Mouse (Mus musculus): ENCODE measurements at regions not wholly inside any gene's neighbourhood (a gene's known extent, or its start where the extent isn't known, plus 50 kb on each side); places are given as distances from the start of the nearest gene placed in this dataset.

DNA sequence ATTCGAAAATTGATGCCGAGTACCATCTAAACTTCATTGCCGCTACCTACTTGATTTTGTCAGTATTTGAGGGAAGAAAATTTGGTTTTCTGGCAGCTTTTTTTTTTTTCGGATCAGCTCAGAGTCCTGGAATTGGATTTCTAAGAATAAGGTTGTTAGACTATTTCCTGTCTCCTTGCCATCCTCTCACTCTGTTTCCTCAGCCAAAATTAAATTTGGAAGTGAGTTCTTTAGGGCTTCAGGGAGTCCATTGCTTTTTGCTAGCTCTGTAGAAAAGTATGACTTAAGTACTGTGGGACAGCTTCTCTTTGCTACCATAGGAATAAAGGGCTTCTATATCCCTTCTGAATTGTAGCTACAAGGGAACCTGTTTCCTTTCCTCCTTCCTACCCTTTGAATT lies 96.1 kb upstream of the Ccdc122 start:
- TF ChIP-seq CTCF (conservative IDR thresholded peaks at IDR 0.05; ENCODE audit: low read length): no peak
- no peak for TF ChIP-seq NANOG (IDR thresholded peaks at IDR 0.05; ENCODE audit: borderline replicate concordance, low read length)

Measured in E14TG2a.4 (cell line).